Mouse (Mus musculus) heart, postnatal 4 days (tissue): ENCODE measurements at regions not wholly inside any gene's neighbourhood (a gene's known extent, or its start where the extent isn't known, plus 50 kb on each side); places are given as distances from the start of the nearest gene placed in this dataset.
A peak's percentile ranks its signal among the peaks of the same experiment; 100 is the strongest.
"Not testable (repeated sequence)": the region's sequence is repeated elsewhere in the genome, so short reads cannot be mapped to it uniquely, and the experiment has no call there.

Experiments
- DNase-seq: peaks from one replicate; pipeline ENCODE4 v3.0.0; 2021

DNA sequence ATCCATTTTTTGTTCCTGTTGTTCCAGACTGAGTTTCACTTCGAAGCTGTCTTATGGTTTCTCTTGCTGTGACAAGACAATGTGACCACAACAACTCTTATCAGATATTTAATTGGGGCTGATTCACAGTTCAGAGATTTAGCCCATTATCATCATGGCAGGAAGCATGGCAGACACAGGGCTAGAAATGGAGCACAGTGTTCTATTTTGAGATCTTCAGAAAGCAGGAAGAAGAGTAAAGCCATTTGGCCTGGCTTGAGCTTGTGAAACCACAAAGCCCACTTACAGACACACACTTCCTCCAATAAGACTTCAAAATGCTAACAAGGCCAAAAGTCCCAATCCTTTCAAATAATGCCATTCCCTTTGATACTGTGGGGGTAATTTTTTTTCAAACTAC, 670.4 kb upstream of the Cdh12 start:
- no peak for DNase-seq

DNA sequence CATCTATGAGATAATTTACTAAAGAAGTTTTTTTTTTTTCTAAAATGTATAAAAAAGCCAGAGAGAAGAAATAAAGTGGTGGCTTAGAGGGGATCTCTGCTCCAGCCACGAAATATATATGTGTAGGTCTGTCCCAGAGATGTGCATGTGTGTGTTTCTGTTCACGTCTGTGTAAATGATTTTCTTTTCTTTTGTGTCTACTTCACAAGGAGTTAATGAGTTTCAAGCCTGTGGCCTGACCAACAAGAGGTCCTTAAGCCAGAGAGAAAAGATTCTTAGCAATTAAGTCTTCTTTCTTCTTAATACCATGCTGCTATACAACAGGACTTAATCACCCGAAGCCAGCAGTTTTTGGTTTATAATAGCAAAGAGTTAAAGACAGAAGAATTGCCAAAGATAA, 665.2 kb upstream of the Cdh12 start:
- DNase-seq: no peak

DNA sequence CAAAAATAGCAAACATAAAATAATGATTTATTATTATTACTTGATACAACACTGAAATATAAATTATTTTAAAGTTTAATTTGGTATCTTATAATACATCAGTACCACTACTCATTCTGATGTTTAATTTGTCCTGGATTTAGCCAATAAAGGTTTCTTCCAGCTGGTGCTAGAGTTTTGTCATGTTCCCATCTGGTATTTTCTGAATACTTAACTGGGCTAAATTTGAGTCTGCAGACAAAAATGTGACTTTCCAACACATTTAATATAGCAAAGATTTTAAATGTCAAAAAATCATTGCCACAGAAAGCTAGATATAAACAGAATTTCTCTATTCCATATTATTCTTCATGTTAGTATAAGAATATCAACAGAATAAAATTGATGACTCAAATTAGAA, 642.1 kb upstream of the Cdh12 start:
- DNase-seq: no peak

DNA sequence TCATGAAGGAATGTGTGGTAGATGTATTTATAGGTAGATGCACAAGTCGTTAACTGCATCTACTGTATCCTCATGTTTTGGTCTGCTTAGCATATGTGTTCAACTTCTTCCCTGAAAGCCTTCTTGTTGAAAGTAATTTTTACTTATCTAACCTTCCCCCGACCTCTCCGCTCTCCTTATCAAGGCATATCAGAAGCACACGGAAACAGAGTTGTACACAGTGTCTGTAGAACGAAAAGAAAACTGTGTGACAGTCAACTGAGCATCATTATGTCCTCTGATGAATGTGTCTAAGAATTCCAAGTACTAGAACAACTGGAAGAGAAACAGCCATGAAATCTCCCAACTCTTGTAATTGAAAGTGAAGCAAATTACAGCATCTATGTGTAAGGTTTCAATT, 635.4 kb upstream of the Cdh12 start:
- no peak for DNase-seq

DNA sequence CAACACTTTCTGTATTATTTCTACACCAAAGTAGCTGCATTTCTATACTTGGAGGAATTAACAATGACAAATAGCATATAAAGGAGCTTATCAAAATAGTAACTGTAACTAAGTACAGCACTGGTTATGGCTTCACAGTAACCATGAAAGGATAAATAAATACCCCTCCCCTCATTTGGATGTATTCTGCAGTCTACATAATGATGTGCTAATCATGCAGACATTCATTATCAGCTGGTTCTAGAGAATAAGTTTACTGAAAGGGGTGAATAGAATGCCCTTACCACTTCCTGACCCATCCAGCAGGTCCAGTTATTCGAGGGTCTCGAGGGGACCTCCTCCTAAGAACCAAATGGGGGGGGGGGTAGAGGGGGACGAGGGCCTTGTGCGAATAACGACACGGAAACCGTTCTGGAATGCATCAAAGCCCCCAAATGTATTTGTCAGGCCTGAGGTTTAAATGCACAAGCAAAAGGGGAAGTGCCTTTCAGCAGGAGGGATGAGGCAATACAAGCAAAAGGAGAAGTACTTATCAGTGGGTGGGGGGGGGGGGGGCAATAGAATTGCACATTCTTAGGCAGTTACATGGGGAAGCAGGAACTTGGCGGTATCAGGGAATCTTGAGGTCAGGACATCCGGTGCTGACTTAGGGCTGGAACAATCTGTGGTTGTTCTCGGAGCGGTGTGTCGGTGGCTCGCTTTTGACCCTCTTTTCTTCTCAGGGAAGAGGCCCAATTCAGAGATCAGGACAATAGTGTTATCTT, 592.0 kb upstream of the Cdh12 start:
- DNase-seq: not testable (repeated sequence)

DNA sequence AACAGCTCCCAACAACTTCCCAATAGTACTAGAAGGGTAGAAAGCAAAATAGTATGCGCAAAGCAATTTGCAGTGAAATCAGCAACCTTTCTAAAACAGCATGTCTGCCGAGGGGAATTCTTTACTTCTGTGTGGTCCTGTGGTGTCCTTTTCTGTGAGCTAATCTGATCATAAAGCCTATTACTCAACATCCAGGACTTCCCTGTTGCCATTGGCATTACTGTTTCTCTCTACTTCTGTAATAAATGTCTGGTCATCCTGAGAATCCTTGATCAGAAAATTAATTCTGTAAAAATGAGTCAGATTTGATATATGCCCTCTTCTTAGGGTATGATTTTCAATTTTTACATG, 591.4 kb upstream of the Cdh12 start:
- DNase-seq: no peak

GRCm38 (mm10) chr15:19858668-19859067, 590.4 kb upstream of the Cdh12 start:
- no peak for DNase-seq

- DNase-seq: no peak
Measured at GRCm38 (mm10) chr15:19863979-19864378, 585.1 kb upstream of the Cdh12 start.

DNA sequence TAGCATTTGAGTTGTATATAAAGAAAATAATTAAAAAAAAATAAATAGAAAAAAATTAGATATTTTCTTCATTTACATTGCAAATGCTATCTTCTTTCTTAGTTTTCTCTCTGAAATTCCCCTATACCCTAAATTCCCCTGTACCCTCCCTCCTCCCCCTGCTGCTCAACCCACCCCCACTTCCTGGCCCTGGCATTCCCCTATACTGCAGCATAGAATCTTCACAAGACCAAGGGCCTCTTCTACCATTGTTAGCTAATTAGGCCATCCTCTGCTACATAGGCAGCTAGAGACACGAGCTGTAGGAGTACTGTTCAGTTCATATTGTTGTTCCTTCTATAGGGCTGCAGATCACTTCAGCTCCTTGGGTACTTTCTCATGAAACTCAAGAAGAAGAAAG, 582.5 kb upstream of the Cdh12 start:
- no peak for DNase-seq

- no peak for DNase-seq
Measured at GRCm38 (mm10) chr15:19869041-19869440, 580.0 kb upstream of the Cdh12 start.

DNA sequence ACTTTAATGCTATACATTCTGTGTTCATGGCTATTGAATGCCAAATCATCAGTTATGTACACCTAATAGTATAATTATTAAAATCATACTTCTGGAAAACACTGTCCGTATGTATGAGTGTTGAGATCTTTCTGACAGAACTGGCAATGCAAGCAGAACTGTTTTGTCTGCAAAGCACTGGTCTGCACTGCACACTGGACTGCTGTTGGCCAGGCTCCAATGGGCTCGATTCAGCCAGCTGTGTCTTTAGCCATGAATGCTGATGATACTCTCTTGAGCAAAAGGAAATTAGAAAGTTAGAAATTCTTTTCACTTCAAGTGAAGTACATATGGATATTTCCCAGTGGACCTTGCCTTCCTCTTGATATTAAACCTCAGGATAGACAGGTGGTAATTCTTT, 576.5 kb upstream of the Cdh12 start:
- peak; percentile 27 for DNase-seq
